Mouse (Mus musculus) megakaryocyte, embryonic 14.5 days (primary cell): ENCODE measurements at regions not wholly inside any gene's neighbourhood (a gene's known extent, or its start where the extent isn't known, plus 50 kb on each side); places are given as distances from the start of the nearest gene placed in this dataset.

Experiments used
- H3K27me3 ChIP-seq: replicated peaks from 2 replicates; pipeline ENCODE3; 2012; ENCODE audit warnings: inconsistent platforms
- H3K36me3 ChIP-seq: replicated peaks from 2 replicates; pipeline ENCODE3; 2012; ENCODE audit warnings: low read length, inconsistent platforms, mixed read lengths
- H3K4me1 ChIP-seq: 2 replicates; pipeline ENCODE4 v1.6.1; 2012; ENCODE audit warnings: inconsistent platforms
- H3K4me3 ChIP-seq: replicated peaks from 2 replicates; pipeline ENCODE3; 2012; ENCODE audit warnings: moderate library complexity, mild to moderate bottlenecking, inconsistent platforms
- H3K9me3 ChIP-seq: 2 replicates; pipeline ENCODE4 v1.6.1; 2012; ENCODE audit warnings: inconsistent platforms
- FLI1 ChIP-seq: IDR thresholded peaks from 2 replicates; pipeline ENCODE4 v1.6.1; 2012; ENCODE audit warnings: low read length, inconsistent platforms, mixed read lengths
- GATA1 ChIP-seq: IDR thresholded peaks from 3 replicates; pipeline ENCODE4 v1.6.1; 2012; ENCODE audit warnings: mixed read lengths, low read length, inconsistent platforms, borderline replicate concordance

- TF ChIP-seq GATA1, result no peak
- TF ChIP-seq FLI1, result no peak
Observed at GRCm38 (mm10) chr16:85743022-85743421, 59.9 kb downstream of the Adamts1 start.

GRCm38 (mm10) chr16:85738606-85739195 is 64.2 kb downstream of the Adamts1 start:
- Histone ChIP-seq H3K4me3 (no peak overlapping the region), H3K4me1 (no peaks in the 10 kb centered on the region), H3K27me3 (no peaks in the 10 kb centered on the region), H3K9me3 (peaks cover 9% of the 10 kb centered on the region; the same call in 1 of the 2 replicates), H3K36me3 (no peaks in the 10 kb centered on the region)
- TF ChIP-seq FLI1 (no peak), GATA1 (no peak)

More at GRCm38 (mm10) chr16:85743022-85743421, 59.9 kb downstream of the Adamts1 start:
- Histone ChIP-seq H3K27me3 (no peaks in the 10 kb centered on the region), H3K9me3 (peaks cover 7% of the 10 kb centered on the region; the same call in 1 of the 2 replicates), H3K4me3 (no peak overlapping the region), H3K36me3 (no peaks in the 10 kb centered on the region), H3K4me1 (no peaks in the 10 kb centered on the region)

- Histone ChIP-seq H3K27me3 (no peaks in the 10 kb centered on the region), H3K4me3 (no peak overlapping the region), H3K4me1 (no peaks in the 10 kb centered on the region), H3K9me3 (peaks cover 3% of the 10 kb centered on the region; the same call in 1 of the 2 replicates), H3K36me3 (no peaks in the 10 kb centered on the region)
- no peak for TF ChIP-seq FLI1
Observed at GRCm38 (mm10) chr16:85728026-85728425, 74.9 kb downstream of the Adamts1 start.

DNA sequence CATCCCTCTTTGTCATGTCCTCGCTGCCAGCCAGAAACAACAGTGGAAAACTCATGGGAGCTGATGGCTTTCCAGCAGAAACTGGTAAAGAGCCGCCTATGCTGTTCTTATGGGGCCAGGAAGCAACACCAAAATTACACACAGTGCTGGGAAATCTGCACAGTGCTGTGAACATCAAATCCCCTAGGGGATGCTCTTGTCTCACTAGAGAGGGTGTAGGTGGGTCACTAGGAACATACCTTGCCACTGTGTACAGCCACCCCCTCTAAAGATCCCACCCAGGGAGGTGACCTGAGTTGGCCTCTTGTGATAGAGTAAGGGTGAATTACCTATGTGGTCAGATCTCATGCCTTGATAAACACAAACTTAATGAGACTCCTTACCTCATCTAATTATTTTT is 80.9 kb downstream of the Adamts1 start:
- Histone ChIP-seq H3K4me1 (no peaks in the 10 kb centered on the region), H3K36me3 (no peaks in the 10 kb centered on the region), H3K4me3 (no peak overlapping the region), H3K27me3 (no peaks in the 10 kb centered on the region), H3K9me3 (peaks cover 4% of the 10 kb centered on the region; the same call in 1 of the 2 replicates)
- TF ChIP-seq FLI1 (no peak), GATA1 (no peak)

DNA sequence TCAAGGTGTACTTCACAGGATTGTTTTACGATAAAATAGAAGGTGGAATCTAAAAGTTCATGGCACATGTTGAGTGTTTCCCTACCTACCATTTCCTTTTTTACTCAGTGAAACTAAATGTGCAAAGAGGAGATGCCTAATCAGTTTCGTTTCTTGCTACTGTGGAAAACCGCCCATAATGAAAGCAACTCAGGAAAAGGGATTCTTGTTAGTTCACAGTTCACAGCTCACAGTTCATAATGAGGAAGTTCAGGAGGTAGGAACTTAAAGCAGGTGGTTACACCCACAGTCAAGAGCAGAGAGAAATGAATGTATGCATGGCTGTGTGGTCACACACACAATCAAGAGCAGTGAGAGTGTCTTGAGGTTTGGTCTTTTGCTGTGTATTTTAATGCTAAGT is 90.6 kb downstream of the Adamts1 start:
- no peak overlapping the region for H3K4me3 ChIP-seq
- no peak for TF ChIP-seq FLI1
- TF ChIP-seq GATA1, result no peak
- no peaks in the 10 kb centered on the region for H3K4me1 ChIP-seq
- no peaks in the 10 kb centered on the region for H3K27me3 ChIP-seq
- H3K36me3 ChIP-seq, result no peaks in the 10 kb centered on the region
- H3K9me3 ChIP-seq, result peaks cover 4% of the 10 kb centered on the region; the same call in 1 of the 2 replicates

GRCm38 (mm10) chr16:85704254-85705020 is 98.5 kb downstream of the Adamts1 start:
- H3K36me3 ChIP-seq, result no peaks in the 10 kb centered on the region
- H3K27me3 ChIP-seq, result no peaks in the 10 kb centered on the region
- TF ChIP-seq GATA1 (no peak), FLI1 (no peak)
- H3K4me3 ChIP-seq, result no peak overlapping the region
- no peaks in the 10 kb centered on the region for H3K4me1 ChIP-seq
- peaks cover 15% of the 10 kb centered on the region for H3K9me3 ChIP-seq

GRCm38 (mm10) chr16:85702889-85703480 is 99.9 kb downstream of the Adamts1 start:
- Histone ChIP-seq H3K4me3 (no peak overlapping the region), H3K9me3 (peaks cover 15% of the 10 kb centered on the region), H3K36me3 (no peaks in the 10 kb centered on the region), H3K4me1 (no peaks in the 10 kb centered on the region), H3K27me3 (no peaks in the 10 kb centered on the region)
- TF ChIP-seq FLI1, result no peak
- TF ChIP-seq GATA1, result no peak

GRCm38 (mm10) chr16:85699329-85699728 is 103.6 kb downstream of the Adamts1 start:
- Histone ChIP-seq H3K4me3 (no peak overlapping the region), H3K36me3 (no peaks in the 10 kb centered on the region), H3K9me3 (peaks cover 15% of the 10 kb centered on the region), H3K27me3 (no peaks in the 10 kb centered on the region), H3K4me1 (no peaks in the 10 kb centered on the region)
- TF ChIP-seq FLI1, result no peak
- no peak for TF ChIP-seq GATA1

- H3K4me1 ChIP-seq, result no peaks in the 10 kb centered on the region
- no peaks in the 10 kb centered on the region for H3K36me3 ChIP-seq
- H3K9me3 ChIP-seq, result no peaks in the 10 kb centered on the region
- H3K4me3 ChIP-seq, result no peak overlapping the region
- TF ChIP-seq FLI1, result no peak
- TF ChIP-seq GATA1, result no peak
- peaks cover 2% of the 10 kb centered on the region for H3K27me3 ChIP-seq
Observed at GRCm38 (mm10) chr16:85682721-85683120, 120.2 kb downstream of the Adamts1 start.

DNA sequence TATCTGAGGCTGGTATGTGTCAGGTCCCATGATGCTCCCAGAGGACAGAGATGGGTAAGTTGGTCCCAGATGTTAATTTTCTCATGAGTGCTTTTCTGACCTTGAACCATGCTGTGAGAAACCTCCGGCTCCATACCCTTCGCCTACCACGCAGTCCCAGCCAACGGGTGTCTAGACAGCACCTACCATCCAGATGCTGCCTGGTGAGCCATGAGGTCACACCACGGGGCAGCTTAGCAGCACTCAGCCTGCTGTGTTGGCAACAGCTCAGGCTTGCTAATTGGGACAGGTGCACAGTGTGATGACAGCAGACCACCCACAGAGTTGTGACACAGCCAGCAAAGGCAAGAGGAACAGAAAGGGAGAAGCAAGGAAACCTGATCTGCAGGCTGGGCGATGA is 122.6 kb downstream of the Adamts1 start:
- H3K9me3 ChIP-seq, result no peaks in the 10 kb centered on the region

More for the DNA sequence above, 122.6 kb downstream of the Adamts1 start:
- H3K27me3 ChIP-seq, result peaks cover 2% of the 10 kb centered on the region
- no peaks in the 10 kb centered on the region for H3K36me3 ChIP-seq
- H3K4me1 ChIP-seq, result no peaks in the 10 kb centered on the region
- no peak for TF ChIP-seq GATA1
- TF ChIP-seq FLI1, result no peak
- H3K4me3 ChIP-seq, result peak overlapping the region; percentile 44
